Mouse (Mus musculus) lung, adult 2 months (tissue): ENCODE results near the gene Pigp.

Experiments used
- CTCF ChIP-seq: fragments of 200-500 bp; IDR thresholded peaks from 2 replicates; pipeline ENCODE4 v1.5.1; 2011; ENCODE audit warnings: mild to moderate bottlenecking, low read length, control low read depth; ENCODE audit not compliant: insufficient read depth
- POLR2A ChIP-seq: fragments of 200-500 bp; IDR thresholded peaks from 2 replicates; pipeline ENCODE4 v1.6.1; 2011; ENCODE audit warnings: low read depth, mild to moderate bottlenecking, control low read depth, low read length, borderline replicate concordance; ENCODE audit errors: extremely low read depth

DNA sequence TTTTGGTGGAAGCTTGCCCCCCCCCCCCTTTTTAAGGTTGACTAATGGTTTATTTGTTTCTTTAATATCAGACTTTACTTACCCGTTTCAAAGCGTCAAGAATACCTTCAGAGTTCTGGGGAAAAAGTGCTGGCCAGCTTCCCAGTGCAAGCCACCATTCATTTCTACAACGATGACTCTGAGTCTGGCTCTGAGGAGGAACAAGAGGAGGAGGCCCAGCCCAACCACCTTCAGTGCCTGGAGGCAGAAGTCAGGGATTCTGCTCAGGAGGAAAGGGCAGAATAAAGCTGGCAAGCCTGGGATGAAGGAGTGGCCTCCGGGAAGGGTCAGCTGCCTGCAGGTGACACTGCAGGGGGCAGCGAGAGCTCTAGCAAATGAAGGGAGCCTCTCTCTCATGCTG is 36.0 kb downstream of the Pigp start:
- TF ChIP-seq CTCF (no peak), POLR2A (no peak)
